Mouse (Mus musculus): ENCODE measurements around the gene Jmjd4. TPM values are rescaled to one million over a fixed set of nuclear protein-coding genes. Genes with fewer than 3 reads are reported as not detected.
A peak's percentile ranks its signal among the peaks of the same experiment; 100 is the strongest.

Jmjd4 gene
- polyA plus RNA-seq (2015; fragmentation: Nextera tagmentation; extraction: Ambion mirVana): 5.5 and 5.7 TPM in 2 replicates

DNA sequence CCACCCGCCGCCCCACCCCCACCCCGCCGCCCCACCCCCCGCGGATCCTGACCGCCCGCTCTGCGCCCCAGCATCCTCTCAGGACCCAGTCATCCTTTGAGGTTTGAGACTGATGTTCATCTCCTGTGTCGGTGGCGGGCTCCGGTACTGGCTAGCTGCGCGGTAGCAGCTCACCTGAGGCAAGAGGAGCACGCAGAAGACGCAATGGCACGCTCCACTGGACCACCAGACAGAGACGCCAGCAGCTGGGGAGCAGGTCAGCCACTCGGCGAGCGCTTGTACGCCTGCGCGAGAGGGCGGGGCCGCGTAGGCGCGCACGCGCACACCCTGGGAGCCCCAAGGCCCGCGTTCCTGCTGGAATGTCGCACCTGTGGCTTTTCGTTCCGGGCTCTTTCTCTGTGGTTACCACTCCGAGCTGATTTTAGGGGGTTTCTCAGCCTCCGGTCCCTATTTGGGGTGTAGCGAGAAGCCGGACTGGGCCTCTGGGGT is at the start of gene Jmjd4:
Gene Jmjd4, plus strand, starts transcription at position 305 of the 489 bp plus-strand sequence.
- H3K27me3 ChIP-seq (replicated peaks; ENCODE audit: insufficient read depth, low read length): no peaks in the 10 kb centered on the region
- peak; percentile 91 for DNase-seq (ENCODE audit: low spot score)
- peak within 1 kb of the TSS; percentile 85 for H3K27ac ChIP-seq (ENCODE audit: low read length)
- ATAC-seq: peak; percentile 97
- H3K4me1 ChIP-seq (ENCODE audit: insufficient read depth, low read depth, low read length): peaks cover 8% of the 10 kb centered on the region; the same call in 1 of the 2 replicates
- H3K36me3 ChIP-seq (ENCODE audit: insufficient read depth, low read length): peaks cover 1% of the 10 kb centered on the region; the same call in 1 of the 2 replicates
- peak within 1 kb of the TSS; percentile 60 for H3K4me3 ChIP-seq (ENCODE audit: low read depth, low read length)
- peak within 1 kb of the TSS; percentile 72 for H3K9ac ChIP-seq (replicated peaks; ENCODE audit: low read depth)
- H3K4me2 ChIP-seq (replicated peaks; ENCODE audit: low read depth, low read length): peak within 1 kb of the TSS; percentile 96
- WGBS: 1% methylated on average over 26 of the region's 40 CpGs
- H3K9me3 ChIP-seq (ENCODE audit: low read length): no peaks in the 10 kb centered on the region
- TF ChIP-seq CTCF (IDR thresholded peaks at IDR 0.05) (no peak), EP300 (IDR thresholded peaks at IDR 0.05) (no peak)

DNA sequence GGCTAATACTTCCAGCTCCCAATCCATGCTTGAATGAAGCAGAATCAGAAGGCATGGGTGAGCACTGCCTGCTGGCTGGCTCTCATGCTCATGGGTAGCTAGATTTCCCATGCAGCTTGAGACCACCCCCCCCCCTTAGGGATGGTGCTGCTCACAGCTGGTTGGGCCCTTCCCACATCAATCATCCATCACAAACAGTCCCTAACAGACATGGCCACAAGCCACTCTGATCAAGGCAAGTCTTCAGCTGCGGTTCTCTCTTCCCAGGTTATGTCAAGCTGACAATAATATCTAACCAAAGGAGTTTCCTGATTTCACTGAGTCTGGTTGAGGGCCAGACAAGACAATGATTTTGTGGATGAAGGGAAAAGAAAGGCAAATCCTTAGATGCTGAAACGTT is 49.0 kb upstream of the Jmjd4 start:
- 58% methylated on average over 2 of the region's 2 CpGs for WGBS
- no peak for DNase-seq (ENCODE audit: low spot score)
- TF ChIP-seq EP300 (IDR thresholded peaks at IDR 0.05) (no peak), CTCF (IDR thresholded peaks at IDR 0.05) (no peak)
- Histone ChIP-seq H3K27ac (ENCODE audit: low read length) (no peak overlapping the region), H3K4me2 (replicated peaks; ENCODE audit: low read depth, low read length) (no peak overlapping the region), H3K36me3 (ENCODE audit: insufficient read depth, low read length) (no peaks in the 10 kb centered on the region), H3K9me3 (ENCODE audit: low read length) (no peaks in the 10 kb centered on the region), H3K4me3 (ENCODE audit: low read depth, low read length) (no peak overlapping the region), H3K9ac (replicated peaks; ENCODE audit: low read depth) (no peak overlapping the region), H3K27me3 (replicated peaks; ENCODE audit: insufficient read depth, low read length) (no peaks in the 10 kb centered on the region), H3K4me1 (ENCODE audit: insufficient read depth, low read depth, low read length) (peaks cover 8% of the 10 kb centered on the region; the same call in 1 of the 2 replicates)
- no peak for ATAC-seq

DNA sequence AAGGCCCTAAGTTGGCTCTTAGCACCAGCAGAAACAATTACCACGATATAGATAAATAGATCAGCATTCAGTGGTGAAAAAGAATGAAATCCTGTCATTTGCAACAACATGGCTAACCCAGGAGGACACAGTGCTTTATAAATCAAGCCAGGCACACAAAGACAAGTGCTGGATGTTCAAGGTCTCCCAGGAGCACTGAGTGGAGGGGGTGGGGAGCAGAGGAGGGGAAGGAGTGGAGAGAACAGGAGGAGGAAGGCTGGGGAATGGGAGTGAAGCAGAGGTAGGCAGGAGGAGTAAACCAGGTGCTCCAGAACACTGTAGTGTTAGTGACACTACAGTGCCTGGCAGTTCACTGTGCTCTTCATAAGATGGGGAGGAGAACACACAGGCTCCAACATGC is 44.1 kb upstream of the Jmjd4 start:
- Histone ChIP-seq H3K9me3 (ENCODE audit: low read length) (no peaks in the 10 kb centered on the region), H3K36me3 (ENCODE audit: insufficient read depth, low read length) (peaks cover 7% of the 10 kb centered on the region; the same call in 1 of the 2 replicates), H3K4me3 (ENCODE audit: low read depth, low read length) (no peak overlapping the region), H3K4me1 (ENCODE audit: insufficient read depth, low read depth, low read length) (no peaks in the 10 kb centered on the region; the same call in 1 of the 2 replicates), H3K27ac (ENCODE audit: low read length) (no peak overlapping the region), H3K4me2 (replicated peaks; ENCODE audit: low read depth, low read length) (no peak overlapping the region), H3K27me3 (replicated peaks; ENCODE audit: insufficient read depth, low read length) (no peaks in the 10 kb centered on the region), H3K9ac (replicated peaks; ENCODE audit: low read depth) (no peak overlapping the region)
- DNase-seq (ENCODE audit: low spot score) (no peak), ATAC-seq (no peak)
- TF ChIP-seq CTCF (IDR thresholded peaks at IDR 0.05) (no peak), EP300 (IDR thresholded peaks at IDR 0.05) (no peak)
- 88% methylated on average over 1 of the region's 1 CpGs for WGBS

DNA sequence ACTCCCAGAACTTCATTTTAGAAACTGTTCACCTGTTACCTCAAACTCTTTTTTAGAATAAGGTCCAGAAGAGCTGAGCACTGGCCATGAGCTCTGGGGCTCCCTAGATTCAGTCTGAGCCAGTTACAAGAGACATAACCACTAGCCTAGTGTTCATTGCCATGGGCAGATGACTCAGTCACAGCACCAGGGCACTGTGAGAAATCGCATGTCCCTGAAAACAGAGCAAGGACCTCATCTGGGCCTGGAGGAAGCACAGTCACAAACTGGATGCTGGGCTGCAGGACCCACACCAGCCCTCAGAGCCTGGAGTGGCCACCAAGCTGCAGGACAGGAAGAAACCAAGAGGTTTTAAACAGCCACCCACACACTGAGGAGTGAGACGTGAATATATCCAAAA is 39.0 kb upstream of the Jmjd4 start:
- Histone ChIP-seq H3K9me3 (ENCODE audit: low read length) (no peaks in the 10 kb centered on the region), H3K9ac (replicated peaks; ENCODE audit: low read depth) (no peak overlapping the region), H3K4me1 (ENCODE audit: insufficient read depth, low read depth, low read length) (no peaks in the 10 kb centered on the region; the same call in 1 of the 2 replicates), H3K27ac (ENCODE audit: low read length) (no peak overlapping the region), H3K4me3 (ENCODE audit: low read depth, low read length) (no peak overlapping the region), H3K4me2 (replicated peaks; ENCODE audit: low read depth, low read length) (no peak overlapping the region), H3K36me3 (ENCODE audit: insufficient read depth, low read length) (peaks cover 7% of the 10 kb centered on the region; the same call in 1 of the 2 replicates), H3K27me3 (replicated peaks; ENCODE audit: insufficient read depth, low read length) (no peaks in the 10 kb centered on the region)
- ATAC-seq: no peak
- TF ChIP-seq CTCF (IDR thresholded peaks at IDR 0.05) (no peak), EP300 (IDR thresholded peaks at IDR 0.05) (no peak)
- 47% methylated on average over 2 of the region's 2 CpGs for WGBS
- DNase-seq (ENCODE audit: low spot score): no peak

DNA sequence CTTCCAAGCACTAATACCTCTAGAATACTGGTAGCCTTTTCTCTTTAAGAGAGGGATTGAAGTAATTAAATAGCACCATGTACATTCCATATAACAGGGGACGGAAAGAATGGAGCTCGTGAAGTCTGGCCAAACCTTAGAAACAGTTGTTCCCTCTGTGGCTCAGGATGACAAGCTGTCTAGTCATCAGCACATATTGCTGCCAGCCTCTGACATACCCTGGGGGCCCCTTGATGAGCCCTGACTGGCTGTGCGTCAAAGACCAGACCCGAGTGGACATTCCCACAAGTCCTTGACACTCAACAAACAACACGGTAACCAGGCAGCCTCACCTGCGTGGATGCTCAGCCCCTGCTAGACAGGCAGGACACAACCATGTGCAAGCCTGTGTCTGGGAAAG is 37.8 kb upstream of the Jmjd4 start:
- no peaks in the 10 kb centered on the region for H3K9me3 ChIP-seq (ENCODE audit: low read length)
- no peak; the same call in 1 of the 2 replicates for ATAC-seq
- H3K36me3 ChIP-seq (ENCODE audit: insufficient read depth, low read length): peaks cover 7% of the 10 kb centered on the region; the same call in 1 of the 2 replicates

DNA sequence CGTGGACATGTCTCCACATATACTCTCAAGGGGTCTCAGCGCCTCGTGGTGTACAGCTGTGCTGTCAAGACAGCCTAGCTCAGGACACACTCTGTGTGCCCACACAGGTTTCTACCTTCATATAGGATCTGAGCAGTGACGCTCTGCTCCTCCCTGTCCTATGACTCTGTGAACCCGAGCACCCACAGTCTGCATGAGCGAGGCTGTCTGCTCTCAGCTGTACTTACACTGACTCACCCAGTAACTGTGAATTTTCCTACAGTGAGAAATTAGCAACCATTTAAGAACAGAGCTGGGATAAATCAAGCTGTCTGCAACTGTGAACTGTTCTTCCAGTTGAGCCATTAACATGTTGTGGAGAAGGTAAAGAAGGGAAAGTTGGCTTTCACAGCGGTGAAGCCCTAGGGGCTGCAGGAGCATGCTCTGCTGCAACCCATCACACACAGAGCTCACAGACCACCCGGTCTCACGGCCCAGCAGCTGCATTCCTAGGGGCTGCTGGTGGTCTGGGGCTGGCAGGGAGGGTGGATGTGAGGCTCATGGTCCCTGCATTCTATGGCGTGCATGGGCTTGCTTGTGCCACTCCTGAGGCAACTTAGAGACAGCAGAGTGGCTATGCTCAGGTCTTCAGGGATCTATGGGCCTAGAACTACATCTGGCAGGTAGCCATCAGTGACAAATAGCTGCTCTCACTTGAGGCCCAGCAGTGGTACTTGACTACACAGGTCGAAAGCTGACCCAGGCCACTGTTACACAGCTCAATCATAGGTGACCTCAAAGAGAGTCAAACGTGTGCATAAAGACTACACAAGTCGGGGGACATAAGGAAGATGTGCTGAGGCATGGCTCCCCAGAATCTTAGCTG is 36.6 kb upstream of the Jmjd4 start:
- 79% methylated on average over 13 of the region's 13 CpGs for WGBS
- ATAC-seq (no peak), DNase-seq (ENCODE audit: low spot score) (no peak)
- H3K27ac ChIP-seq (ENCODE audit: low read length): no peak overlapping the region
- no peaks in the 10 kb centered on the region for H3K9me3 ChIP-seq (ENCODE audit: low read length)
- no peak overlapping the region for H3K4me2 ChIP-seq (replicated peaks; ENCODE audit: low read depth, low read length)
- H3K36me3 ChIP-seq (ENCODE audit: insufficient read depth, low read length): no peaks in the 10 kb centered on the region
- no peak for TF ChIP-seq EP300 (IDR thresholded peaks at IDR 0.05)
- no peak for TF ChIP-seq CTCF (IDR thresholded peaks at IDR 0.05)
- no peaks in the 10 kb centered on the region; the same call in 1 of the 2 replicates for H3K4me1 ChIP-seq (ENCODE audit: insufficient read depth, low read depth, low read length)
- H3K27me3 ChIP-seq (replicated peaks; ENCODE audit: insufficient read depth, low read length): no peaks in the 10 kb centered on the region
- H3K4me3 ChIP-seq (ENCODE audit: low read depth, low read length): no peak overlapping the region
- no peak overlapping the region for H3K9ac ChIP-seq (replicated peaks; ENCODE audit: low read depth)

More for the DNA sequence above, 37.8 kb upstream of the Jmjd4 start:
- TF ChIP-seq EP300 (IDR thresholded peaks at IDR 0.05): no peak
- TF ChIP-seq CTCF (IDR thresholded peaks at IDR 0.05): no peak
- Histone ChIP-seq H3K4me3 (ENCODE audit: low read depth, low read length) (no peak overlapping the region), H3K27me3 (replicated peaks; ENCODE audit: insufficient read depth, low read length) (no peaks in the 10 kb centered on the region), H3K9ac (replicated peaks; ENCODE audit: low read depth) (no peak overlapping the region), H3K27ac (ENCODE audit: low read length) (no peak overlapping the region), H3K4me1 (ENCODE audit: insufficient read depth, low read depth, low read length) (no peaks in the 10 kb centered on the region; the same call in 1 of the 2 replicates), H3K4me2 (replicated peaks; ENCODE audit: low read depth, low read length) (no peak overlapping the region)
- 67% methylated on average over 6 of the region's 6 CpGs for WGBS
- no peak for DNase-seq (ENCODE audit: low spot score)
